Mouse (Mus musculus): ENCODE measurements at regions not wholly inside any gene's neighbourhood (a gene's known extent, or its start where the extent isn't known, plus 50 kb on each side); places are given as distances from the start of the nearest gene placed in this dataset.

DNA sequence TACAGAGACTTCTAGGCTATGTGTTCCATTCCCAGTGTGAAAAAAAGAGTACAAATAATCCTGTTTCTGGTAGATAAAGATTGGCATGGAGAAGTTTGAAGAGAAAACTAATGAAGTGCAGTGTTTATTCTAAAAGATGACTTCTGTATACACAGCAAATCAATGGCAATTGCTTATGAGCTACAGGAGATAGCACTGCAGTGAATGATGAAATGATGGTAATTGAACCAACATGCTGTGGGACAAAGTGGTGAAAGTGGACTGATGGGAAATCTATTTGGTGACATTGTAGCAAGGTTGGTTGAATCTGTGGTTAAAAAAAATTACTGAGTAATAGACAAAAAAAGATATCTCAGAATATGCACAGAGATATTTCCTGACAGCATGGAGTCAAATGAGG lies 1000.4 kb downstream of the Stpg2 start:
- Histone ChIP-seq H3K9me3 (no peaks in the 10 kb centered on the region), H3K4me1 (no peaks in the 10 kb centered on the region), H3K36me3 (no peaks in the 10 kb centered on the region), H3K27me3 (ENCODE audit: insufficient read depth, poor library complexity, severe bottlenecking) (no peaks in the 10 kb centered on the region), H3K27ac (no peak overlapping the region), H3K4me3 (no peak overlapping the region)
- no peak for DNase-seq (ENCODE audit: low spot score)

DNA sequence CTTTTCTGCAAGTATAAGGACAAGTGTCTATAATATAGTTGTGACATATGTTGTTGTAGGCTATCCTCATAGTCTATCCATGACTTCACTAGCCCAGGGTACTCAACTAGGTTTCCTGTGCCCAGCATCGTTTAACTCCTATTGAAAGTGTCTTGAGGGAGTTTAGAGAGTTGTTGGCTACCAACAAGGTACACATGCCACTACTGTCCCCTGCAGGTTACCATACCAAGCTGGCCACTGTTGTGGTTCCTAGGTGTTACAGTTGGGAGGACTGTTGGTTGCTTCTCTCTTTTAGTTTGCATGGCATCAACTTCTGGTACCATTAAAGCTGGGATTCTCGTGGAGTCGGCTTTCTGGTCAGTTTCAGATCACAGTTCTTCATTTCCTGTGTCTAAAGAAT lies 990.7 kb downstream of the Pdha2 start:
- H3K4me1 ChIP-seq = no peaks in the 10 kb centered on the region
- WGBS = 77% methylated on average over 3 of the region's 3 CpGs
- no peaks in the 10 kb centered on the region for H3K27me3 ChIP-seq (ENCODE audit: insufficient read depth, poor library complexity, severe bottlenecking)
- DNase-seq (ENCODE audit: low spot score) = no peak
- no peaks in the 10 kb centered on the region for H3K36me3 ChIP-seq
- no peak overlapping the region for H3K4me3 ChIP-seq
- no peak overlapping the region for H3K27ac ChIP-seq
- no peaks in the 10 kb centered on the region for H3K9me3 ChIP-seq

DNA sequence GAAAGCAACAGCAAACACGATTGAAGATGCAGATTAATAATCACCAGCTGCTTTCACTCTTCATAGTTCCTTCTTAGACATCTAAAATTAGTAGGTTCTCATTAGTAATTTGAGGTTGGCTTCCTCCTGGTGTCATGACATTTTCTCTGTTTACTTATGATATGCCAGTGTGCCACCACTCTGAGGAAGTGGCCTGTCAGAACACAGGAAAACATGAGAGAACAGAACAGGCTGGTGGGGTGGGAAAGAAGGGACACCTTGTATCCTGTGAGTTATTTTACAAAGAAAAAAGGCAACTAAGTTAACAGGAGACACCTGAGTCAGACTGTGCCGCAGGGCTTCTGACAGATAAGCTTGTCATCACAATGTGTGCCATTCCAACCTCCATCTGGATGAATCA lies 981.4 kb downstream of the Pdha2 start:
- no peaks in the 10 kb centered on the region for H3K36me3 ChIP-seq
- no peaks in the 10 kb centered on the region for H3K4me1 ChIP-seq
- H3K4me3 ChIP-seq = no peak overlapping the region
- no peaks in the 10 kb centered on the region for H3K9me3 ChIP-seq
- DNase-seq (ENCODE audit: low spot score) = no peak
- 48% methylated on average over 2 of the region's 2 CpGs for WGBS
- H3K27me3 ChIP-seq (ENCODE audit: insufficient read depth, poor library complexity, severe bottlenecking) = no peaks in the 10 kb centered on the region
- no peak overlapping the region for H3K27ac ChIP-seq

DNA sequence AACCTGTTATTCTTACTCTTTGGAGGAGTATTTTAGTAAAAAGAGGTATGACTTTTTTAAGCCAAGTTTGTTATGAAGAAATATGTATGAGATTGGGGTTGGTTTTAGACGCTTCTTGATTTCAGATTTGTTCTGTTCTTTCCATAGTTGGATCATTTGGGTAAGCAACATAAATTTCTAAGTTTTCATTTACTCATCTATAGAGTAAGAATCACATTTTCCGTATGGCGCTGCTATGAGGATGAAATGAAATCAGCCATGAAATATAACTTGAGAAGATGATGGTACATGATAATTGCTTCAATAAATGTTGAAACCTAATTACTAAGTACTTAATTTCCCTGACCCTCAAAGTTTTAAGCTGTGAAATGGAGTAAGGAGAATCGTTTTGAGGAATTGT lies 979.0 kb downstream of the Pdha2 start:
- WGBS = 84% methylated on average over 4 of the region's 4 CpGs
- DNase-seq (ENCODE audit: low spot score) = no peak
- H3K4me3 ChIP-seq = no peak overlapping the region
- H3K27me3 ChIP-seq (ENCODE audit: insufficient read depth, poor library complexity, severe bottlenecking) = no peaks in the 10 kb centered on the region
- no peak overlapping the region for H3K27ac ChIP-seq
- H3K36me3 ChIP-seq = no peaks in the 10 kb centered on the region
- no peaks in the 10 kb centered on the region for H3K4me1 ChIP-seq
- H3K9me3 ChIP-seq = no peaks in the 10 kb centered on the region

DNA sequence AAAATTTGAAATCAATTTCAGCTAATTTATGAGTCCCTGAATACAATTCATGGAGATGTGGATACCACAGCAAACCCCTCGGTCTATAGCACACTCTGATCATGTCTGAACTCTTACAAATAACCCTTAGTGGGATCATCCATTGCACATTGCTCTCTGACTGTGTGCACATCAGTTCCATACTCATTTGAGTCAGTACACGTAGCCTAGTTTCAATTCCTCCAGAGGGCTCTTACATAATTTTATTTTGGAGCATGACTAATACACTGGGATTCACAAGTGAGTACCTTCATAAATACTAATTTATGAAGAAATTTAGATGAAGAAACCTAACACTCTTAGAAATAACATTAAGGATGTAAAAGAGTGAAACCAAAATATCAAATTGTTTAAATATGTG lies 978.3 kb downstream of the Pdha2 start:
- no peak for DNase-seq (ENCODE audit: low spot score)
- H3K27me3 ChIP-seq (ENCODE audit: insufficient read depth, poor library complexity, severe bottlenecking) = no peaks in the 10 kb centered on the region
- H3K4me1 ChIP-seq = no peaks in the 10 kb centered on the region
- no peak overlapping the region for H3K27ac ChIP-seq
- H3K4me3 ChIP-seq = no peak overlapping the region
- 67% methylated on average over 2 of the region's 2 CpGs for WGBS
- H3K36me3 ChIP-seq = no peaks in the 10 kb centered on the region
- no peaks in the 10 kb centered on the region for H3K9me3 ChIP-seq

DNA sequence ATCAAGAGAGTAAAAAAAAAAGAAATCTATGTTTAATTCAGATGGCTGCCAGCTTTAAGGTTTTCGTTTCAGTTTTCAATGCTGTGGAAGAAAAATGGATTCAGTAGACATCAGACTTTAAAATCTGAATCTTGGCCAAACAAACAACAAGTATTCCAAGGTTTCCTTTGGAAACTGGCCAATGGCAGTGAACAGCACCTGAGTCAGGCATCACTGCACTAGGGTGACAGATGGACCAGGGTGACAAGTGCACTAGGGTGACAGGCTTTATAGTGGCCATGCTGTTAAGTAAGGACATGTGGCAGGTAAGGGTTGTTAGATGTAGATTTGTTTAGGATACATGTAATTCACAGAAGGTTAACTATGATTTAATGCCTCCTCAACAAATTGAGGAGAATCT lies 972.9 kb downstream of the Pdha2 start:
- Histone ChIP-seq H3K9me3 (no peaks in the 10 kb centered on the region), H3K4me3 (no peak overlapping the region), H3K36me3 (no peaks in the 10 kb centered on the region), H3K4me1 (no peaks in the 10 kb centered on the region), H3K27ac (no peak overlapping the region), H3K27me3 (ENCODE audit: insufficient read depth, poor library complexity, severe bottlenecking) (no peaks in the 10 kb centered on the region)
- DNase-seq (ENCODE audit: low spot score) = no peak
- WGBS = 73% methylated on average over 1 of the region's 1 CpGs

Small RNAs in the stretch of these regions (microRNA-seq; reads per million reads assigned to microRNA genes)
- gene Mir7j = 23.0 reads per million, percentile 34 among the genes with 10 or more reads in this experiment

All from heart, embryonic 10.5 days (tissue).